Mouse (Mus musculus) spleen, postnatal 10 days (tissue): Measurements from ENCODE around the gene Actl6b.
"Not testable (repeated sequence)": the region's sequence is repeated elsewhere in the genome, so short reads cannot be mapped to it uniquely, and the experiment has no call there.

Experiments
- DNase-seq, 2 experiments: peaks; one replicate each; pipeline ENCODE4 v3.0.0; 2021 to 2022; ENCODE audit warnings: low spot score in 2 of 2

The Actl6b gene

GRCm38 (mm10) chr5:137600619-137601364 is 47.5 kb downstream of the Actl6b start, which contains the start of gene Mospd3:
TSS of gene Mospd3 (minus strand) at chr5:137601058.
- peak; percentile 97 to 98 for DNase-seq

- peak; percentile 45 to 51 for DNase-seq
Measured at GRCm38 (mm10) chr5:137601365-137601729, 48.0 kb downstream of the Actl6b start.

GRCm38 (mm10) chr5:137607860-137608653 is 54.7 kb downstream of the Actl6b start:
- no peak for DNase-seq

GRCm38 (mm10) chr5:137608654-137609190 is 55.4 kb downstream of the Actl6b start:
- no peak for DNase-seq

- no peak for DNase-seq
Measured at GRCm38 (mm10) chr5:137609292-137609691, 56.0 kb downstream of the Actl6b start.

DNA sequence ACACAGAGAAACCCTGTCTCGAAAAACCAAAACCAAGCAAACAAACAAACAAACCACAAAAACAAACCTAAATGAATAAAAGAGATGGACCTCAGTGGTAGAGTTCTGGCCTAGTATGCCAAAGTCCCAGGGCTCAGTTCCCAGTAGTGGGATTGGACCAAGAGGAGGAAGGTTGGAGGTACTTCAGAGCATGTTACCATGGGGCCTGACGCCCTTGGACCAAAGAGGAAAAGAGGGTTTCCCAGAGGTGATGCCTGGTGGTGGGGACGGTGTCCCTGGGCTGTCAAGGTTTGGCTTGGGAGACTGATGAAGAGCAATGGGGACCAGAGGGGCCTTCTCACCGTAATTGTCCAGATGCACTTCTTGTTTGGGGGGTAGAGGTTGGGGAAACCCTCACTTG is 56.7 kb downstream of the Actl6b start:
- DNase-seq, result no peak

- DNase-seq, result no peak
Measured at GRCm38 (mm10) chr5:137610548-137611244, 57.4 kb downstream of the Actl6b start.

GRCm38 (mm10) chr5:137611245-137611602 is 57.9 kb downstream of the Actl6b start:
- no peak for DNase-seq

DNA sequence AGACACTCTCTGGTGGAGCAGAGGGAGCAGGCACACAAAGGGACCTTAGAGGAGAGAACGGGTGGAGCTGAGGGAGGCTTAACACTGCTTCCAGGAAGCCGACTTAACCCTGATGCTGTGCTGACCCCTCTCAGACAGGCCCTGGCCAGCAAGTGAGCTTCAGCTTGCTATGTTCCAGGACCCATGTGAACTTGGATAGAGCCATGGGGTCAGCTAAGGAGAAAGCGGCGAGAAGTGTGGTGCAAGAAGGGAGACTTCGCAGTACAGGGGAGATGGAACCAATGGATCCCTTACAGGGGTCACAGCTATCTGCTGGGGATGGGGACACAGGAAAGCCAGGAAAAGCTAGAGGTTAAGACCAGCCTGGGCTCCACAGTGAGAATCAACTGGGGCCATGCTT is 59.8 kb downstream of the Actl6b start:
- DNase-seq, result no peak

DNA sequence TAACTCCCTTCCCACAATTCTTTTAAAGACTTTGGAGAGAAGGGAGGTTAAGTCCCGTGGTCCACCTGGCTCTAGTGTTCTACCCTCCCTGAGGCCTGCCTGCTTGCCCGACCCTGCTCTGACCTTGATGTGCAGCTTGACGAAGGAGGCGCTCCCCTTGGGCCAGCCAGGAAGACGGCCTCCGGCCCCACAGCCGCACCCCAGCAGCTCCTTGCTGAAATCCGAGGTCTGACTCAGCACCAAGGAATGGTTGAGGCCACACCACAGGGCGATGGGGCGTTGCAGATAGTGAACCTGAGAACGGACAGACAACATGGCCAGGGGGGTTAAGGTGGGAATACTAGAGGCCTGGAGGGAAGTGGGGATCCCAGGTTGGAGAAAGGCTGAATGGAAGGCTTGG is 60.2 kb downstream of the Actl6b start, which contains the start of gene Pcolce:
Pcolce (minus strand) TSS at position 235 of the 400 bp plus-strand sequence.
- DNase-seq, result no peak

GRCm38 (mm10) chr5:137614921-137615320 is 61.6 kb downstream of the Actl6b start:
- DNase-seq, result not testable (repeated sequence)

- no peak for DNase-seq
Measured at GRCm38 (mm10) chr5:137615347-137615746, 62.0 kb downstream of the Actl6b start.
